Mouse (Mus musculus): ENCODE measurements at regions not wholly inside any gene's neighbourhood (a gene's known extent, or its start where the extent isn't known, plus 50 kb on each side); places are given as distances from the start of the nearest gene placed in this dataset.

DNA sequence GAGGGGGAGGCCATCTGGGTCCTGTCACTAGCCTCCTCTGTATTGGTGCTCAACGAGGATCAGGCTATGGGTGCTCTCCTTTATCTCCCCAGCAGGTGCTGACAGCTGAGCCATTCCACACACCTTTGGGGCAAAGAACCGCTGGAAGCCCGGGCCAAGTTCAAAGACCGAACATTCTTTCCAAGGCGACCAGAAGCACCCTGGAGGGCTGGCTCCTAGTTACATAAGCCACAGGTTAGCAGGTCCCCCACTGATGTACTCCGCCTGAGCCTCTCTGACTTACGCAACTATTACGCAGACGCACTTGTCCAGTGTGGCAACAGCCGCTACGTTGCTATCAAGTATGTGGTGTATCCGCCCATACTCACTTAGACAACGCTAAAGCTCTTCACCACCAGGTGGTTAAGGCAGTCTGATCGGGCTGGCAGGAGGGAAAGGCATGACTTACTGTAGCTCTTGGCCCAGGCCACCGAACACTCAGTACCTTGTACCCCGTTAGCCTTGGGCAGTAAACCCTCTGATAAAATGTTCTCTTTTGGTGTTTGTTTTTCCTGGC lies 69.2 kb downstream of the Gm33543 start:
- no peak overlapping the region for H3K4me3 ChIP-seq (ENCODE audit: insufficient read depth, low read depth, low read length)
- no peaks in the 10 kb centered on the region for H3K4me1 ChIP-seq (ENCODE audit: control insufficient read depth, insufficient read depth, low read length)
- no peak for TF ChIP-seq CTCF (IDR thresholded peaks at IDR 0.05; ENCODE audit: insufficient read depth, low read depth, low read length)
- TF ChIP-seq POLR2A (IDR thresholded peaks at IDR 0.05; ENCODE audit: insufficient read depth, low read depth, low read length) = no peak
- H3K27ac ChIP-seq (ENCODE audit: insufficient read depth, low read depth, low read length) = no peak overlapping the region
- WGBS = 89% methylated on average over 16 of the region's 16 CpGs

DNA sequence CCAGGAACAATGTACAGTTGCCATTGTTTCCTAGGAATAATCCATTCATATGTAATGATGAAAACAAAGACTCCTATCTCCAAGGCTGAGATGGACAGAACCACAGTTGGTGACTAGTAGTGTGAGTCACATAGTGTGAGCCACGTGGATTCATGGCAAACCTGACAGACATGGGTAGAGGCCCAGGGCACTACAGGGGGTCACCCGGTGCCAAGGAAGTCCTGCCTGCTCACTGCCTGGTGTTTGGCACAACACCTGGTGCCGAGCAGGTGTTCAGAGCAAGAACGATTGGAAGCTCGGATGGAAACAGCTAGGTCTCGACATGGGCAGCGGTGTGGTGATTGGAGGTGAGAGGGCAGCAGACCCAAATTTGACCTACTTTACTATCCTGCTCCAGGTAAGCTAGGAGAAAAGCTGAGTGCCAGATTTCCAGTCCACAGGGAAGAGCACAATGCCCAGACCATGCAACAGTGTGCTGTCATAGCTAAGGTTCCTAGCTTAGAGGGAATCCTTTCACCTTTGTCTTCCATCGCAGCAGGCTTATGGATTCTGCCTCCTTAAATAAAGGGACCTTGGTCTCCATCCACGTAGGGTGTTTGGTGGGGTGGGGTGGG lies 69.8 kb downstream of the Gm33543 start:
- Histone ChIP-seq H3K4me1 (ENCODE audit: control insufficient read depth, insufficient read depth, low read length) (no peaks in the 10 kb centered on the region), H3K4me3 (ENCODE audit: insufficient read depth, low read depth, low read length) (no peak overlapping the region), H3K27ac (ENCODE audit: insufficient read depth, low read depth, low read length) (no peak overlapping the region)
- TF ChIP-seq POLR2A (IDR thresholded peaks at IDR 0.05; ENCODE audit: insufficient read depth, low read depth, low read length) (no peak), CTCF (IDR thresholded peaks at IDR 0.05; ENCODE audit: insufficient read depth, low read depth, low read length) (no peak)
- WGBS = 92% methylated on average over 9 of the region's 9 CpGs

DNA sequence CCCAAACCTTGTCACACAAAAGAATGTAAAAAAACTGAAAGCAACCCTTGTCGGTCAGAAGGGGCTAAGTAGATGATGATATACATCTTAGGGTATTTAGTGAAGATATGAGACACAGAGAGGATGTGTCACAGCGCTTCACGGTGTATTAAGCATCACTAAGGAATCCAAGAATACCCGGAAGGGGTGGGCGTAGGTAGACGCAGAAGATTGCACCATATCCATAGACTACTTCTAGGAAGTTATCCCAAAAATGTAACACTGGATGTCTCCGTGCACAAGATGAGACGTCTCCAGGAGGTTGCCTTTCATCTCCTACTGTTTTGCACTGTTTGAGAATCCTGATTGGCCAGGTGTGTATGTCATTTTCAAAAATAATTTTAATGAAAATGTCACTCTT lies 73.8 kb downstream of the Gm33543 start:
- no peak for TF ChIP-seq CTCF (IDR thresholded peaks at IDR 0.05; ENCODE audit: insufficient read depth, low read depth, low read length)
- TF ChIP-seq POLR2A (IDR thresholded peaks at IDR 0.05; ENCODE audit: insufficient read depth, low read depth, low read length) = no peak
- WGBS = 83% methylated on average over 8 of the region's 8 CpGs

DNA sequence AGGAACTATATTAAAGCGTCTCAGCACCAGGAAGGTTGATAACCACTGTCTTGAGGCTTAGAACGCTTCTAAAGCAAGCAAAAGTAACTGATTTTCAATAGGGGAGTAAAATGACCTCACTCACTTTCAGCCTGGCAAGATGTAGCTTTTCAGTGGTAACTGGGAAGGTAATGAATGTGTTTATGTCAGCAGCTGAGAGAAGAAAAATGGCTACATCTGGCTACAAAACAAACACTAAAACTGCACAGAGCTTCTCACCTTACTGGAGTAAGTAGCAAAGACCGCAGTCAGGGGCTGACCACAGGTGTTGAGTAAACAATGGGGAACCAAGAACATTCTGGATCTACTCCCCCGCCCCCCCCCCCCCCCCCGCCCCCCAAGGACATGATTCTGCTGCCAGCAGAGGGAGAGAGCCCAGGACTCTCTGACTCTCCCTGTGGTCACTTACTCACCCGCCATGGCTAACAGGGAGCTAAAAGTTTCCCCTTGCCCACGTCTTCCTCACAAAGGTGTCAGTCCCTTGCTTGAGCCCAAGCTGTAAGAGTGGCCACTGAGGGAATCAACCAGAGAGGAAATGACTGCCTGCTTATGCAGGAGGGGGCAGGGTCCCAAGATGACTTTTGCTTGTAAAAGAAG lies 75.1 kb downstream of the Gm33543 start:
- TF ChIP-seq POLR2A (IDR thresholded peaks at IDR 0.05; ENCODE audit: insufficient read depth, low read depth, low read length) = no peak
- no peak overlapping the region for H3K4me3 ChIP-seq (ENCODE audit: insufficient read depth, low read depth, low read length)
- no peak overlapping the region for H3K27ac ChIP-seq (ENCODE audit: insufficient read depth, low read depth, low read length)
- H3K4me1 ChIP-seq (ENCODE audit: control insufficient read depth, insufficient read depth, low read length) = 0 out of 2 replicates have a peak, but pooled peaks cover 2% of the 10 kb centered on the region
- 60% methylated on average over 7 of the region's 7 CpGs for WGBS

More for the DNA sequence above, 73.8 kb downstream of the Gm33543 start:
- no peak overlapping the region for H3K27ac ChIP-seq (ENCODE audit: insufficient read depth, low read depth, low read length)
- no peak overlapping the region for H3K4me3 ChIP-seq (ENCODE audit: insufficient read depth, low read depth, low read length)
- 0 out of 2 replicates have a peak, but pooled peaks cover 2% of the 10 kb centered on the region for H3K4me1 ChIP-seq (ENCODE audit: control insufficient read depth, insufficient read depth, low read length)

DNA sequence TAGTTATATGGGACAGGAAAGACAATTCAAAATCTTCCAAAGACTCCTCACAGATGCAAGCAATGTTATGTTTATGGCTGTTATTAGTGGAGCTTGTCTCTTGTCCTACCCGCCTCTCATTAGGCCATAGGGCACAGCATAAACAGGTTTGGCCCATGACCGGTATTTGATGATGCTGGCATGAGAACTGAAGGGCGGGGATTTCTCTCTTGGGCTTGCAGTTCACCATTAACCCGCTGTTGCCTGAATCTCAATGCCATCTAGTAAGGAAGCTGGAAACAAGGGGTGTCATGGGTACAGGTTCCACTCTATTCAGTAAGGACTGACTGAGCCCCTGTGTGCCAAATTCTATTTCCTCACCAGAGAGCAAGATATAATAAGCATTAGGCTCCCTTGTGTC lies 78.6 kb downstream of the Gm33543 start:
- no peak overlapping the region for H3K4me3 ChIP-seq (ENCODE audit: insufficient read depth, low read depth, low read length)
- no peak overlapping the region for H3K27ac ChIP-seq (ENCODE audit: insufficient read depth, low read depth, low read length)
- 82% methylated on average over 4 of the region's 4 CpGs for WGBS
- TF ChIP-seq POLR2A (IDR thresholded peaks at IDR 0.05; ENCODE audit: insufficient read depth, low read depth, low read length) (no peak), CTCF (IDR thresholded peaks at IDR 0.05; ENCODE audit: insufficient read depth, low read depth, low read length) (no peak)
- H3K4me1 ChIP-seq (ENCODE audit: control insufficient read depth, insufficient read depth, low read length) = 0 out of 2 replicates have a peak, but pooled peaks cover 2% of the 10 kb centered on the region

DNA sequence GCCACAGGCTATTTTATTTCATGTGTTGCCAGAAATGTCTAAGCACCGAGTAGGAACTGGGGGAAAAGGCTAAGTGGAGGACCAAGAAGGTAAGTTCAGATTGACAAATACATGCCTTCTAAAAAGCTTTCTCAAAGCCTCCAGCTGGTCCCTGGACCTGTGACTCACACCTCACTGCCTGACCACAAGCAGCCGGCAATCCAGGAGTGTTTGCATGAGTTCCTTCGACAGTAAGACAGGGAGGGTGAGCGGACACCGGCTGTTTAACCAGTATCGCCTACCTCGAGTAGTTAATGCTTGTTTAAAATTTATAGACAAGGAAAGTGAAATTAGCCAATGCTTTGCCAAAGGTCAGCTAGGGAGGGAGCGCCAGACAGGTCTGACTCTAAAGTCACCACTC lies 80.1 kb downstream of the Gm33543 start:
- TF ChIP-seq POLR2A (IDR thresholded peaks at IDR 0.05; ENCODE audit: insufficient read depth, low read depth, low read length) (no peak), CTCF (IDR thresholded peaks at IDR 0.05; ENCODE audit: insufficient read depth, low read depth, low read length) (no peak)
- Histone ChIP-seq H3K4me3 (ENCODE audit: insufficient read depth, low read depth, low read length) (no peak overlapping the region), H3K4me1 (ENCODE audit: control insufficient read depth, insufficient read depth, low read length) (0 out of 2 replicates have a peak, but pooled peaks cover 2% of the 10 kb centered on the region), H3K27ac (ENCODE audit: insufficient read depth, low read depth, low read length) (no peak overlapping the region)
- WGBS = 75% methylated on average over 8 of the region's 8 CpGs

DNA sequence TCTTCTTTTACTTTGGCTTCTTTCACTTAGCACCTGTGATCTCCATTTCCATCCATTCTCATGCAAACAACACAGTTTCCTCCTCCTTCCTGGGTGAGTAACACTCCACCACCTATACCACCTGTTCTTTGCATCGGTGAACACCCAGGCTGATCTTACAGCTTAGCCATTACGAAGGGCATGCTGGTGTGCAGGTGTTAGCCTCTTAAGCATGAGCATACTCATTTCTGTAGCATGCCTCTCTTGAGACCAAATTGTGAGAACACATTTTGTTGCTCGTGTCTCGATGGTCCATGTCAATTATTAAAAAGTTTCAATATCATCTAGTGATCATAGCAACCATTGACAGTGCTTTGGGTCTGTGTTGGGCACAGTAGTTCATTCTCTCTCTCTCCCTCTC lies 80.8 kb downstream of the Gm33543 start:
- 90% methylated on average over 4 of the region's 4 CpGs for WGBS
- Histone ChIP-seq H3K27ac (ENCODE audit: insufficient read depth, low read depth, low read length) (no peak overlapping the region), H3K4me1 (ENCODE audit: control insufficient read depth, insufficient read depth, low read length) (0 out of 2 replicates have a peak, but pooled peaks cover 2% of the 10 kb centered on the region), H3K4me3 (ENCODE audit: insufficient read depth, low read depth, low read length) (no peak overlapping the region)
- no peak for TF ChIP-seq POLR2A (IDR thresholded peaks at IDR 0.05; ENCODE audit: insufficient read depth, low read depth, low read length)
- no peak for TF ChIP-seq CTCF (IDR thresholded peaks at IDR 0.05; ENCODE audit: insufficient read depth, low read depth, low read length)

DNA sequence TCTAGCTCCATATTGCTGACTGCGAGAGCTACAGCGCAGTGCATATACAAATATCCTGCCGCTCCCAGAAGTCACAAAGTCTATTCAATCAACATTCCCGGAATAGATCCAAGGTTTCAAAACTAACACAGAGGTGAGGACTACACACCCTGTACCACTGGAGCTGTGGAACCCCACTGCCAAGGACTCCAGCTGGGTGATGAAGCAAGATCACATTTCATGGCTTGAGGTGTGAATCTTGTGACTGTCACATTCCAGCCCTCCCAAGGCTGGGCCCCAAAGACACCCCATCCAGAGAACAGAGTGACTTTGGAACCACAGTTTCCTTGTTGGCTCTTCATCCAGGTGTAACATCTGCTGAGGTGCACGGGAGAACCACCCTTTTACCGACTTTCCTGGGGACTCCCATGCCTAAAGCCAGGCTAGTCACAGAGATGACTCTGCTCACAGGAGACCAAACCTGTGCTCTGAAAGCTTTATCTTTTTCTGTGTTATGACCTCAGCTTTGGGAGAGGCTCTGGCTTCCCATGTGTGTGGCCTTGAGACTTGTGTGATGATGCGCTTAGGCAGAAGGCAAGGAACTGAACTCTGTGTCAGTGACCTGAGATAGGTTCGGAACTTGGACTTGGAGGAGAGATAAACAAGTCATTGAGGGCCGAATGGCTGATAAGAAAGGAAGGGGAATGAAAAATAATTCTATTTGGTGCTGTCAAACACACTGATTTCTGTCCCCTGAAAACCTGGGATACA lies 82.4 kb downstream of the Gm33543 start:
- Histone ChIP-seq H3K4me3 (ENCODE audit: insufficient read depth, low read depth, low read length) (no peak overlapping the region), H3K27ac (ENCODE audit: insufficient read depth, low read depth, low read length) (no peak overlapping the region), H3K4me1 (ENCODE audit: control insufficient read depth, insufficient read depth, low read length) (no peaks in the 10 kb centered on the region)
- 96% methylated on average over 9 of the region's 9 CpGs for WGBS
- TF ChIP-seq POLR2A (IDR thresholded peaks at IDR 0.05; ENCODE audit: insufficient read depth, low read depth, low read length) (no peak), CTCF (IDR thresholded peaks at IDR 0.05; ENCODE audit: insufficient read depth, low read depth, low read length) (no peak)

DNA sequence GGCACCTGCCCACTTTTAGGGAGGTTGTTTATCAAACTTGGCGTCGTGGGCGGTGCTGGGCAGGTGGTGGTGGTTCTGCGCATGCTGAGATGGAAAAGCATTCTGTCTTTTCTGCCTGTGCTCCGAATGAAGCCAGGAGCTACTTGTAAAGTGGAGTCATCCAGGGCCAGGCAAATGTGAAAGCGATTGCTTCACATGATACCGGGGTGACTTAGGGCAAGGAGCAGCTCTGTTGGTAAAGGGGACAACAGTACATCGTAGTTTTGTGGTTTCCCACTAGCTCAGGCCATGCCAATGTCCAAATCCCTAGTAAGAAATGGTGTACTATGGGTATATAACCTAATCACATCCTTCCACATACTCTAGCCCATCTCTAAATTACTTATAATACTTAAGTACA lies 84.5 kb downstream of the Gm33543 start:
- WGBS = 98% methylated on average over 8 of the region's 8 CpGs

More for the DNA sequence above, 84.5 kb downstream of the Gm33543 start:
- Histone ChIP-seq H3K4me1 (ENCODE audit: control insufficient read depth, insufficient read depth, low read length) (no peaks in the 10 kb centered on the region), H3K4me3 (ENCODE audit: insufficient read depth, low read depth, low read length) (no peak overlapping the region), H3K27ac (ENCODE audit: insufficient read depth, low read depth, low read length) (no peak overlapping the region)
- TF ChIP-seq POLR2A (IDR thresholded peaks at IDR 0.05; ENCODE audit: insufficient read depth, low read depth, low read length) (no peak), CTCF (IDR thresholded peaks at IDR 0.05; ENCODE audit: insufficient read depth, low read depth, low read length) (no peak)
